Mouse (Mus musculus): Measurements from ENCODE around the gene Olfr672.

DNA sequence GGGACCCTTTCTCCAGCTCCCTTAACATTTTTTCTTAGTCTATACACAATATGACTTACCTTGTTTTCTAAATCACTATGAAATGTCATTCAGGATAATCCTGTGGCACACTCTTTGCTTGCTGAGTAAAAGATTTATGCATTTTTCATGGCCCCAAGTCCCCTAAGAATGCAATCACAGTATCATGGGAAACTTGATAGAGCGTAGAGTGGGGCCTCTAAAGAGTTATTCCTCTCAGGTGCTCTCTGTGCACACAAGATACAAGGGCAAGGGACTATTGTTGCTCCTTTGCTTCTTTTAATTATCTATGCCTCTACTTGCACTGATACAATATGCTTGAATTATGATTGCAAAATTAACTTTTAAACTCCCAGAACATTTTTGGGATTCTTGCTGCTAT lies 26.5 kb upstream of the Olfr672 start, which contains the start of gene Olfr675:
- no peak for TF ChIP-seq CTCF (IDR thresholded peaks at IDR 0.05; ENCODE audit: low read depth, low read length)
- TF ChIP-seq POLR2A (IDR thresholded peaks at IDR 0.05; ENCODE audit: borderline replicate concordance, low read depth, low read length): no peak
